Mouse (Mus musculus): ENCODE results near the gene Kmt2b. TPM values are rescaled to one million over a fixed set of nuclear protein-coding genes. Genes with fewer than 3 reads are reported as not detected.

Gene Kmt2b
- total RNA-seq, 2 experiments from 2014 or later, result 40.0 to 48.4 TPM

DNA sequence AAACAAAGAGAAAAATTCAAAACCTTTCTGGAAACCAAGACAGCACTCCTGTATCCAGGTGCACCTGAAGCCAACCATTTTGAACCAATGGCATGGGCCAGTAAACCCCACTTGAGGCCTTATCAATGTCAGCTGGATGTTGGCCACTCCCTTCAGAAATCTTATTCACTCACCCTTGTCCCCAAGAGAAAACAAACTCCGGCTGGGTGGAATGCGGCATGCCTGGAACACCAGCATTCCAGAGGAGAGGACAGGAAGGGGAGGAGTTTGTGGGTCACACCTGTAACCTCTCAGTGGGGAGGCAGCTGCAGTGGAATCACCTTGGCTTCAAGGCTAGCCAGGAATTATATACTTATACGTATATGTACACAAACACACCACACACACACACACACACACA is 14.1 kb upstream of the Kmt2b start:
- DNase-seq (ENCODE audit: low spot score in 2 of 2), result no peak

DNA sequence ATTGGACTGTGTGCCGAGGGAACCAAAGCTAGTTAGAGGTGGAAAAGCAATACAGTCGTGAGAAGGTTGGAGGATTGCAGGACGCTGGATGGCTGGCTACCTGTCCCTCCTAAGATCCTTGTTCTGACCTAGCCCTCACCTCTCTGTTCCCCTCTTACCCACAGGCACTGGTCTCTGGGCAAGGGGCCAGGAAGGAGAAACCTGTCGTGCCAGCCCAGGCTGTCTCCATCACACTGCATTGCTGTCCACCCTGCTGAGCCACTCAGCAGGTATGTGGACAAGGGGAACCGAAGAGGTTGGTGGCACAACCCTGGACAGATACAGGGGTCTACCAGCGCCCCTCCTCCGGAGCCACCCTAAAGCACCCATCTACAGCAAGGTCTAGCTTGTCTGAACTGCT is 12.1 kb upstream of the Kmt2b start:
- DNase-seq (ENCODE audit: low spot score in 2 of 2), result no peak

GRCm38 (mm10) chr7:30599933-30600353 is 11.4 kb upstream of the Kmt2b start:
- peak; percentile 90 to 93 for DNase-seq (ENCODE audit: low spot score in 2 of 2)

- no peak for DNase-seq (ENCODE audit: low spot score in 2 of 2)
Measured at GRCm38 (mm10) chr7:30598786-30599185, 10.3 kb upstream of the Kmt2b start, which contains the start of gene Zbtb32. Zbtb32 (minus strand) TSS chr7:30598909.

DNA sequence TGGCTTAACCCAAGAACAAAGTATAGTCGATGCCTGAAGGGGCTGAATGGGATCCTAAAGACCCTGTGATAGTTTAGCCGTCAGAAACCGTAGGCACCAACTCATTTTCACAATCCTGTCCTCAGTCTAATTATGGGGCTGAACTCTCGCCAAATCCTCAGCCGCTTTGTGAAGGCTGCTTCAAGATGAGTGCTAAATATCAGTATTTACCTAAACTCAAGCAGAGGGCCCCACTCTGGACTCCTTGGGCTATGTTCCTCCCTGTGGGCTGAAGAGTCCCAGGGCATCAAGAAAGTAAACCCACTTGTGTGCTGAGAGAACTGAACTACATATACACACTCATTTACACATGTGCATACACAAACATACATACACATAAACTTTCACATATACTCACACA is 8.3 kb upstream of the Kmt2b start:
- DNase-seq (ENCODE audit: low spot score in 2 of 2), result no peak

DNA sequence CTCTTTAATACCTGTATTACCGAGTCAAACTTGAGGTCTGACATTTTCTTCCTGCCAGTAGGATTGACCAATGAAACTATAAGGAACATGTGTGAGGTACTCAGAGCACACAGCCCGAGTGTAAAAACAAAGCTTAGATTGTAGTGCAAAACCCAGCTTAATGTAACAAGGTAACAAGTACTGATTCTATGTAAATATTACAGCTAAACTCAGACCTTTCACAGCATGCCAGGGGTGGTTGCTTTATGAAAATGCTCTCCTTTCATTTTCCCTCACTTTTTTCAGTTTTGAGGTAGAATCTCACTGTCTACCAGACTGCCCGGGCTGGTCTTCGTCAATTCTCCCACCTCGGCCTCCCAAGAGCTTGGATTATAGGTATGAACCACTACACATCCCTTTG is 7.6 kb upstream of the Kmt2b start:
- DNase-seq (ENCODE audit: low spot score in 2 of 2), result no peak

DNA sequence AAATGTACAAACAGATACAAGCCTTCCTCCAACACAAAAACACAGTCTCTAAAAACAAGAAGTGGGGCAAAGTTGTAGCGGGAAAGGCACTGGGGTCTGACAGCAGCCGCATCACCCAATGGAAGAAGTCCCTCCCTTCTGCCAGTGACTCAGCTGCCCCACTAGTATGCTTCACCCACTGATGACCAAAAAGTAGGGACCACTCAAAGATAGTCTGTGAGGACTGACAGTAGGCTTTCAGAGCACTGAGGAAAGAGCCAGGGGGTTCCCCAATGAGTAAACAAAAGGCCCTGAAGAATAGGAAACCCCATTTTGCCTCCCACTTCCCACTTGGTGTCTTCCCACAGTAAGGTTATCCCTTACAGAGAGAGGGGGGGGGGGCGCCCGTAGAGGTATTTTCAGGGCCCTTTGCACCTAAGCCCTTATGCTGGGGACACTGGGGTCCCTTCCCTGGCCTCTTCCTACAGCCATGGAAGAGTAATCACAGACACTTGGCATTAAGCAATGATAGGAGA is 6.0 kb upstream of the Kmt2b start:
- DNase-seq (ENCODE audit: low spot score in 2 of 2), result no peak

- no peak for DNase-seq (ENCODE audit: low spot score in 2 of 2)
Measured at GRCm38 (mm10) chr7:30593579-30594509, 5.3 kb upstream of the Kmt2b start.

- DNase-seq (ENCODE audit: low spot score in 2 of 2), result no peak
Measured at GRCm38 (mm10) chr7:30592772-30593423, 4.4 kb upstream of the Kmt2b start.

- DNase-seq (ENCODE audit: low spot score in 2 of 2), result no peak
Measured at GRCm38 (mm10) chr7:30591605-30591951, 3.1 kb upstream of the Kmt2b start.

GRCm38 (mm10) chr7:30590927-30591604 is 2.5 kb upstream of the Kmt2b start:
- DNase-seq (ENCODE audit: low spot score in 2 of 2), result no peak

GRCm38 (mm10) chr7:30589435-30590301 is 1.1 kb upstream of the Kmt2b start:
- peak; percentile 81 to 84 for DNase-seq (ENCODE audit: low spot score in 2 of 2)

DNA sequence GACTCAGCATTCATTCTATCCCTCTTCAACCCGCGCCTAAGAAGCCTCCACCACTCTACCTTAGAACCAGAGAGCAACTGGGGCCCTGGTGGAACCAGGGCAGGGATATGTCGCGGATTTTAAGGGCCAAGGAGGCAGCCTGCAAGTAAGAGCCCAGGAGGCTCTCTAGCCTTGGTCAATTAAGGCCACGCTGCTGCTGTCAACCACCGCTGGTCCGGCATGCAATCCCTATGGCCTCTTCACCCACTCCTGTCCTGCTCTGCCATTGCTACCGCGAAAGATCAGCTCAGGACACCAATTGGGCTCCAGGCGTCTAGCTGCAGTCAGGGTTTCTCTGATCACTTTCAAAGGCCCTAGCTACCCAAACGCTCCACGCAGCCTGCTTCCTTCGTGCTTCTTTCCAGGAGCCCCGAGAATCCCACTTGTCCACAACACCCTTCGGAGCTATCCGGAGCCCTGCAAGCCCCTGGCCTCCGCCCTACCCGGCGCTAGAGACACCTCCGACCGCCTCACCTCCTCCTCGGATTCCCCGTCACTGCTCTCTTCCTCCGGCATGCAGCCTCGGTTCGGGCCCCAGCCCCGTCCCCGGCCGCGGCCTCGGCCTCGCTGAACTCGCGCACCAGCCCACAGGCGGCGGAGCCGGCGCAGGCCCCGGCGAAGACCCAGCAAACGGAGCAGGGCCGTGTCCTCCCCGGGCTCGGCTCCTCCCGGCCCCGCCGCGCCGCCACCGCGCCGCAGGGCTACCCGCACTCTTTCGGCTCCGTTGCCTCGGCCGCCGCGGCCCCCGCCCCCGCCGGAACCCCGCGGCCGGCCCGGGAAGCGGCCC is 471 bp downstream of the Kmt2b start:
- peak in 1 of 2 experiments; percentile 58 for DNase-seq (ENCODE audit: low spot score in 2 of 2)

DNA sequence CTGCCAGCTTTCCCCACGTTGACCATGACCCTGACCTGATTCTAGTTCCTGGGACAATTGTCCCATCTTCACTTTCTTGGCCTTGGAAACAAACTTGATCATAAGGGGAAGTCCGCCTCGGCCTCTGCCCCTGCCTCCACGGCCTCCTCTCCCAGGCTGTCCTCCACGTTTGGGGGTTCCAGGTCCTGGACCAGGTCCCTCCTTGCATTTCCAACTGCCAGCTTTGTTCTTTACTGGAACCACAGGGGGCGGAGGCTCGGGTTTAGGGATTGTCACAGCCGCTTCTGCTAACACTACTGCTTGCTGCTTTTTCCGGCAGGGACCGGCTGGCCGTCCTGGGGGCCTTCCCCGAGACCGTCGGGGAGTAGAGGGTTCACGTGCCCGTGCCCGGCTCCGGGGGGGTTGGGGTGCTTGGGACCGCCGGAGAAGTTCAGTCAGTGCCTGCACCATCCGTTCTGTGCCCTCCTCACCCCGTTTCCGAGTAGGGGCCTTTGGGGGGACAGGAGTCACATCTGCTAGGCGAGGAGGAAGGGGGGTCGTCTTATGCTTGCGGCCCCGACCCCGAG is 2.0 kb downstream of the Kmt2b start:
- DNase-seq (ENCODE audit: low spot score in 2 of 2), result no peak

DNA sequence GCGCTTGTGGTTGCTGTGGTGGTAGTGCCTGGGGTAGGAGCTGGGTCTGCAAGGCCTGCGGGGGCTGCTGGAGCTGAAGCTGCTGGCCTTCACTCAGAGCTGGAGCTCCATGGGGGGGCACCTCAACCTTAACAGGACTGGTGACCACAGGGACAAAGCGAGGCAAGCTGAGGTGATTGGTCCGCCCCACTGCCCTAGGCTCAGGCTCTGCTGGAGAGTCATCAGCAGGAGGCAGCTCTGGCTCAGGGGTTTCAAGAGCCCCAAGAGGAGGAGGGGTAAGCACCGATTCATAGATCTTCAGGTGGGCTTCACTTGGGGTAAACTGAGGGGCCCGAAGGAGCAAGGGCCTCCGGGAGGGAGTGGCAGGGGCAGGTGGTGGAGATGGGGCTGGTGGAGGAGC is 3.4 kb downstream of the Kmt2b start:
- DNase-seq (ENCODE audit: low spot score in 2 of 2), result no peak

DNA sequence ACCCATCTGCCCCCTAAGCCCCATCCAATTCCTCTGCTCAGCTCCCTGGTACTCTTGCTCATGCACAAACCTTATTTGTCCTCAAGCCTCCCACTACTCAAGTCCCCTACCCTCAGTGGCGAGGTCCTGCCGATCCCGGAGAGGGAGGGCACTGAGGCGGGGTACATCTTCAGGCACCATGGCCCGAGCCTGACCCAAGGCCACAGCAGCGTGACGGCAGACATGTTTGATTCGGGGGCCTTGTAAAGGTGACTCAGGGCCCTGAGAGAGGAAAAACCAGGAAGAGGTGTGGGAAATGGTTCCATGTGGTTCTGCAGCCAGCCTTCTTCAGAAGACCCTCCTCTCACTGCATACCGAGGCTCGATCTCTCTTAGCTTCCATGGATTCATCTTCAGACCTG is 4.2 kb downstream of the Kmt2b start:
- DNase-seq (ENCODE audit: low spot score in 2 of 2), result no peak

DNA sequence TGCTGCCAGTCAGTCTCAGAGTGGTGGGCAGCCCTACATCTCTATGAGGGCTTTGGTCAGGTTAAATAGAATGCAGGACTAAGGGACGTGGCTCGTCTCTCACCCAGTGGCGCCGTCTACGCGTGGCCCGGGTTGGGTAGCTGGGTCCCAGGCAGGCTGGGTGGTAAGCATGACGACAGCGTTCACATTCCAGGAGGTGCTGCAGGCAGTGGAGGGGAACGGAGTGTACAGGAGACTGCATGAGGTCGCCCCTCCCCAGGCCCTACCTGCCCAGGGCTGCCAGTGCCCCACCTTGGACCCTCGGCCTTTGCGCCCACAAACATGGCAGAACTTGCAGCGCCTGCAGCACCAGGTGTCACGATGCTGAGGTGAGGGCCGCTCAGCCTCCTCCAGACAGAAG is 7.0 kb downstream of the Kmt2b start:
- DNase-seq (ENCODE audit: low spot score in 2 of 2), result no peak

DNA sequence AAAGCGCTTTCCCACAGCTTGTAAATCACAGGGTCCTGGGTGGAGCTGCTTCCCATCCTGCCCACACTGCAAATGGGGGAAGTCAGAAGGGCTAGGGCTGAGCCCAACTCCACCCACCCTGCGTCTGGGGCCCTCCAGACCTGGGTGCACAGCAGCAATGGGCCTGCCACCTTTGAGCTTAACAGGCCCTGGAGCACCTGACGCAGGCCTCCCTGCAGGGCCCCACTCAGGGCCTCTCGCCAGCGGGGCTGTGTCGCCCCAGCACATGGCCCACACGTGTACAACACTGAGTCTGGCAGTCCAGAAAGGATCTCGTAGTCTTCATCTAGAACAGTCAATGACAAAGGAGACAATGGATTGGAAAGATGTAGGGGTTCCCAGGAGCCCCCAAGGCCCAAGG is 8.6 kb downstream of the Kmt2b start:
- no peak for DNase-seq (ENCODE audit: low spot score in 2 of 2)

GRCm38 (mm10) chr7:30572969-30573368 is 15.6 kb downstream of the Kmt2b start:
- no peak for DNase-seq (ENCODE audit: low spot score in 2 of 2)

- no peak for DNase-seq (ENCODE audit: low spot score in 2 of 2)
Measured at GRCm38 (mm10) chr7:30572389-30572788, 16.1 kb downstream of the Kmt2b start.
